Mouse (Mus musculus) R1 (cell line): ENCODE data around the gene Gm5416.
"Not testable (repeated sequence)": the region's sequence is repeated elsewhere in the genome, so short reads cannot be mapped to it uniquely, and the experiment has no call there.

Experiments used
- DNase-seq: peaks from one replicate; pipeline ENCODE4 v3.0.0-alpha.2; 2018; ENCODE audit warnings: low read depth, low spot score

Gene Gm5416

GRCm38 (mm10) chr16:36209967-36210453 is at the start of gene Gm5416:
Gene Gm5416, plus strand, starts transcription at chr16:36210403.
- DNase-seq: no peak

- peak; percentile 95 for DNase-seq
These were observed 42.4 kb upstream of the Gm5416 start for GRCm38 (mm10) chr16:36167841-36168240.

DNA sequence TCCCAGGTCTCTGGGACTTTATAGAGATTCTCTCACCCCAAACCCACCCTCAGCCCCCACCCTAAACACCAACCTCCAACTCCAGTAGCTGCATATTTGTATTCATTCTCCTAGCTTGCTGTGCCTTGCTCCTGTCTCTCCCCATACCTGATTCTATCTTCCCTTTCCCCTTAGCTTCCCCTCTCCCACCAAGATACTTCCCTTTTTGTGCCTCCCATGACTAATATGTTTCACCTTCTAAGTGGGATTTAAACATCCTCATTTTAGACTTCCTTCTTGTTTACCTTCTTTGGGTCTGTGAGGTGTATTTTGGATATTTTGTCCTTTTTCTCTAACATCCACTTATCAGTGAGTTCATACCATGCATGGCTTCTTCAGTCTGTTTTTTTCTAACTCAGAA is 34.1 kb upstream of the Gm5416 start:
- DNase-seq: no peak

DNA sequence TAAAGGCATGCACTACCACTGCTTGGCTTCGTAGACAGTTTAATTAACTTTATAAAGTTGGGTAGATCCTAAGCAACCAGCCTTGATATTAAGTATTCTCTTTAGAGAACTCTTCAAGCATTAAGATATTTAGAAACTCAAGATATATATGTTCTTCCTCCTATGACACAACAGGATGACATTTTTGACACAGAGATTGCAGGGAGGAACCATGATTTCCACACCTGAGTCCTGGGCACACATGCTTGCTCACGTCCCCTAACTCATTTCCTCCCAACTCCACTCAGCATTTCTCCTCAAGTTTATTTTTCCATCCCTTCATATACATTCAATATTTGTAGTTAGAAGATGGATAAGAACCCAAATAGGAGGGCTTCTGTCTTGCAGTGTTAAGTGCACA is 30.3 kb upstream of the Gm5416 start:
- no peak for DNase-seq

DNA sequence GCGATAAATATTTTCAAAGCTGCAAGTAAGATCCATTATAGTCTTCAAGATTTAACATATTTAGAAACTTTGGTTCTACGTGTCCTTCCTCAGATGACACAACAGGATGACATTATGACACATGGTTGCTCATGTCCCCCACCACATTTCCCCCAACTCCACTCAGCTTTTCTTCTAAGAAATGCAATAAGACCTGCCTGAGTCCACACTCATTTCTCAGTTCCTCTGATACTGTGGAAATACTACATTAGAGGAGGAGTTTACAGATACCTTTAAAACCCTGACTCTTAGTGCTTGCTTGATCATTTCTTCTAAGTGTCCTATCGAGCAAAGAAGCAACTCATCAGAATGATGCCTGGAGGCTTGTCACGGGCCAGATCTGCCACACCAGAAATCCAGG is 26.3 kb upstream of the Gm5416 start, which contains the start of gene Gm5483:
Gm5483 (plus strand) TSS at position 301 of the 400 bp plus-strand sequence.
- DNase-seq: not testable (repeated sequence)

- DNase-seq: no peak
These were observed 11.0 kb upstream of the Gm5416 start for GRCm38 (mm10) chr16:36199226-36199625.

DNA sequence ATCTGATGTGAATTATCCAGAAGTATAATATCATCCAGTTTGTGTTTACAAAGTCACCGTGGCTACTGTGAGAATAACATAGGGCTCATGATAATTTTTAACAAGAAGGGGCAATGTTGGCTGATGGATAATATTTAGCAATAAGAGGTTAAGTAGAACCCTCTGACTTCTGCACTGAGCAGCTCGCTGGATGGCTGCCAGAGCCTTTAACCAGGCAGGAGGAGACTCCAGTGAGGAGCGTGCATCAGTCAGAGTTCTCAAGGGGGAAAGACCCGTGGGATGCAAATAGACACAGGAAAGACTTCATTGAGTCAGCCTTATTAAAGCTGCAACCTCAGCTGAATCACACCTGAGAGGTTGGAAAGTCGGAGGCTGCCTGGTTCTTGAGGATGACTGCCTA is 6.4 kb upstream of the Gm5416 start:
- no peak for DNase-seq

DNA sequence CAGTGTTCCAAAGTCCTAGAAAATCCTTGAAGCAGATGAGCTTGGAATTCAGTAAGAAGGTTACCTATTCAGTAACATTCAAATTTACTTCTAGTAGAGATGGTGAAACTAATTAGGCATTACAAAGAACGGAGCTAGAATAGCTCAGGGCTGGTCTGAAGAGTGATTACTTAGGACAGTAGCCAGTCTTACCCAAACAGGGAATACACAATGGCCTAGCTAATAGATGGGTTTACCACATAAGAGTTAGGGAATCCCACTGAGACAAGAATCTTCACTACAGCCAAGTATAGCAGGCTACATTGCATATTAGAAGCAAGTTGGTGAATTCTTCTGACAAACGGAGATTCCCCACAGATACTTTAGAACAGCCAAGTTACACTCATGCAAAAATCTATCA is 4.5 kb upstream of the Gm5416 start:
- peak; percentile 86 for DNase-seq

DNA sequence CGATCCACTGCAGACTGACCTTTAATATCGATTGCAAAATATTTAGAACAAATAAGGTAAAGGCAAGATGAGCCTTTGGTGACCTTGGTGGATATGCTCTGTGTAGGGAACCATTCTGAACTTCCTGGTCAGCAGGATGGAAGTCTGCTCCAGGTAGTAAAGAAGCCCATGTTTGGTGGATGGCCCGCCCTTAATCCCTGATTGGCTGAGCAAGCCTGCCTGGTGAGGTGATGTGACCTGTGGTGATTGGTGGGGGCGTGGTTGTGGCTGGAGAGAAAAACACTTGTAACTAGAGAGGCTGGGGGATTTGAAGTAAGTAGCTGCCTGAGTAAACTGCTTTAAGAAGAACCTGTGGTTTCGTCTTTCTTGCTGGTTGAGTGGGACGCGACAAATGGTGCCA is 11.0 kb downstream of the Gm5416 start, which contains the start of gene 2010005H15Rik:
2010005H15Rik (plus strand) TSS at position 301 of the 400 bp plus-strand sequence.
- not testable (repeated sequence) for DNase-seq

GRCm38 (mm10) chr16:36260585-36260984 is 50.4 kb downstream of the Gm5416 start:
- DNase-seq: not testable (repeated sequence)
